Mouse (Mus musculus) kidney, adult 2 months (tissue): ENCODE measurements around the gene Col9a2.

Experiments
- CTCF ChIP-seq: fragments of 200-500 bp; conservative IDR thresholded peaks from 2 replicates; pipeline ENCODE4 v1.5.1; 2011; ENCODE audit warnings: low read depth, mild to moderate bottlenecking, control low read depth, low read length, moderate library complexity, mixed read lengths; ENCODE audit not compliant: insufficient read depth, insufficient read length
- POLR2A ChIP-seq: fragments of 200-500 bp; IDR thresholded peaks from one replicate; pipeline ENCODE4 v1.6.1; 2011; ENCODE audit warnings: low read depth, low read length, control low read depth

DNA sequence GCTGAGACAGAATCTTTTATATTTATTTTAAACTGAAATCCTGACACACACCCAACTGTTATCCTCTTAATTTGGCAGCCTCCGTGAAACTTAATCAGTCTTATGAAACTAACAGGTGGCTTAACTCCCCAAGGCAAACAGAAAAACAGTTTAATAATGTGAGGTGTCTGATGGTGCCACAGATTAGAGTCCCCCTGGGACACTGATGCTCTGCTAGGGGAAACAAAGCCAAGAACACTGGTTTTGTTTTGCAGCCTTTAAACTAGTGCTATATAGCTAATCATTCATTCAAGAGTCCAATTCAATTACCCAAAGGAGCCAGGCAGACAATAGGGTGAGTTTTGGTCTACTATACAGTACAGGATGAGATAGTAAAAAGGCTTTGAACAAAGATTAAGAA, 41.2 kb downstream of the Col9a2 start:
- TF ChIP-seq CTCF (no peak), POLR2A (no peak)
